Mouse (Mus musculus) lung, adult 2 months (tissue): ENCODE data around the gene Ncoa1.

Experiments used
- CTCF ChIP-seq: fragments of 200-500 bp; IDR thresholded peaks from 2 replicates; pipeline ENCODE4 v1.5.1; 2011; ENCODE audit warnings: mild to moderate bottlenecking, low read length, control low read depth; ENCODE audit not compliant: insufficient read depth
- POLR2A ChIP-seq: fragments of 200-500 bp; IDR thresholded peaks from 2 replicates; pipeline ENCODE4 v1.6.1; 2011; ENCODE audit warnings: low read depth, mild to moderate bottlenecking, control low read depth, low read length, borderline replicate concordance; ENCODE audit errors: extremely low read depth

GRCm38 (mm10) chr12:4267765-4268164 lies 209.2 kb downstream of the Ncoa1 start:
- no peak for TF ChIP-seq POLR2A
- TF ChIP-seq CTCF = no peak
